Mouse (Mus musculus): ENCODE results near the gene Kcnh7. TPM values are rescaled to one million over a fixed set of nuclear protein-coding genes. Genes with fewer than 3 reads are reported as not detected.
A peak's percentile ranks its signal among the peaks of the same experiment; 100 is the strongest.

Kcnh7 gene
- 0.57 and 0.95 TPM in 2 replicates for polyA plus RNA-seq (2015; fragmentation: Nextera tagmentation; extraction: Ambion mirVana)

DNA sequence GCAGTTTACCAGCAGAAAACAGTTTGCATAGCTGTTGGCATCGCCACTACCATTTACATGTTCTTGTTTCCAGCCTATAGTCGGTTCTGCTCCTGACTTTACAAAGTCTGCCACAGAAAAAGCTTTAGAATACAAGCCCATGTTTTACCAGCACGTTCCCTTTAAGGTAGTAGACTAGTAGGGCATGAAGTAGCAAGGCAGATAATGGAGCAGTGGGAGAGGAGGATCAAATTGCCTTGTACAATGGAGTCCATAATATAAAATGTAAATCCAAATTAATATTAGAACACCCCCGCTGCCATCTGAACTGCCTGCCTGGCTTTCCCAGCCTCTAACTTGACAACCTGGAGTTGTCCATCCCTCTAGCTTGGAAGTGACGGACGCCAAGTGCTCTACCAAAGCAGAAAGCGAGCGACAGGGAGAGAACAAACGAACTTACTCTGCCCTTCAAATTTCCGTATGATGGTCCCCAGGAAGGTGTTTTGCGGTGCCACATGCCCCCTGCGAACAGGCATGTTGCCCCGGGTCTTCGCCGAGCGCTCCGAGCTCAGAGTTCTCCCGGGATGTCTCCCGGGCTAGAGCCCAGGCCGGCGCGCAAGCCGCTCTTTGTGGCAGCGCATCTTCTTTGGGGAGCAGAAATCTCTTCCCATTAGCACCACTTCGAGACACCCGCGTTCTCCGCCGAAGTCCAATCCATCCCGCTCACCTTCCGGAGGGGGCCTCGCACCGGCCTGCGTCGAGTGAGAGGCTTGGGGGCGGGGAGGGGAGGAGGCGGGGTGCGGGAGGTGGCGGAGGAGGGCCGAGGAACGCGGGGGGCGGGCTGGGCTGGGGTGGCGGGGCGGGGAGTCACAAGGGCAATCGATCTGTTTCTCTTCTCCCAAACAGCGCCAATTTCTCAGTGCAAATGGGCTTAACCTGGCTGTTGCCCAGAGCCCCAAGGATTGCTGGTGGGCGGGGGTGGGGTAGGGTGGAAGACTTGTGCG, at the start of gene Kcnh7:
TSS of gene Kcnh7 (minus strand) at position 725 of the 983 bp plus-strand sequence.
- peak within 1 kb of the TSS; percentile 39 for H3K4me3 ChIP-seq
- peaks cover 36% of the 10 kb centered on the region for H3K27me3 ChIP-seq
- H3K9ac ChIP-seq, result 0 out of 2 replicates have a peak within 1 kb of the TSS, but pooled peaks have one; percentile 39
- no peak for ATAC-seq (ENCODE audit: low FRiP score, low read depth)
- peak within 1 kb of the TSS; percentile 79 for H3K4me2 ChIP-seq (replicated peaks)
- under 1% methylated on average over 47 of the region's 49 CpGs for WGBS
- no peaks in the 10 kb centered on the region for H3K9me3 ChIP-seq
- H3K27ac ChIP-seq, result no peak within 1 kb of the TSS
- 0 out of 2 replicates have a peak, but pooled peaks cover 6% of the 10 kb centered on the region for H3K4me1 ChIP-seq
- no peaks in the 10 kb centered on the region for H3K36me3 ChIP-seq

- Histone ChIP-seq H3K27me3 (no peaks in the 10 kb centered on the region), H3K4me1 (no peaks in the 10 kb centered on the region), H3K9me3 (no peaks in the 10 kb centered on the region), H3K4me2 (replicated peaks) (no peak overlapping the region), H3K27ac (no peak overlapping the region), H3K4me3 (no peak overlapping the region), H3K9ac (no peak overlapping the region), H3K36me3 (no peaks in the 10 kb centered on the region)
- WGBS, result 43% methylated on average over 3 of the region's 3 CpGs
- no peak for ATAC-seq (ENCODE audit: low FRiP score, low read depth)
Measured at GRCm38 (mm10) chr2:63207435-63207834, 23.3 kb upstream of the Kcnh7 start.

- Histone ChIP-seq H3K9ac (no peak overlapping the region), H3K27ac (no peak overlapping the region), H3K9me3 (no peaks in the 10 kb centered on the region), H3K4me3 (no peak overlapping the region), H3K4me1 (0 out of 2 replicates have a peak, but pooled peaks cover 6% of the 10 kb centered on the region), H3K27me3 (peaks cover 36% of the 10 kb centered on the region), H3K36me3 (no peaks in the 10 kb centered on the region), H3K4me2 (replicated peaks) (no peak overlapping the region)
- no peak for ATAC-seq (ENCODE audit: low FRiP score, low read depth)
- WGBS, result 3% methylated on average over 2 of the region's 2 CpGs
Measured at GRCm38 (mm10) chr2:63186014-63186413, 1.9 kb upstream of the Kcnh7 start.

- ATAC-seq (ENCODE audit: low FRiP score, low read depth), result no peak
- no peak overlapping the region for H3K9ac ChIP-seq
- H3K9me3 ChIP-seq, result no peaks in the 10 kb centered on the region
- no peak overlapping the region for H3K27ac ChIP-seq
- 1% methylated on average over 15 of the region's 15 CpGs for WGBS
- peaks cover 36% of the 10 kb centered on the region for H3K27me3 ChIP-seq
- H3K4me3 ChIP-seq, result peak overlapping the region; percentile 39
- H3K4me2 ChIP-seq (replicated peaks), result peak overlapping the region; percentile 79
- 0 out of 2 replicates have a peak, but pooled peaks cover 6% of the 10 kb centered on the region for H3K4me1 ChIP-seq
- H3K36me3 ChIP-seq, result no peaks in the 10 kb centered on the region
Measured at GRCm38 (mm10) chr2:63184551-63185430, 704 bp upstream of the Kcnh7 start.

GRCm38 (mm10) chr2:63153701-63154100, 30.4 kb downstream of the Kcnh7 start:
- peaks cover 6% of the 10 kb centered on the region; the same call in 1 of the 2 replicates for H3K4me1 ChIP-seq
- no peaks in the 10 kb centered on the region for H3K36me3 ChIP-seq
- no peaks in the 10 kb centered on the region for H3K9me3 ChIP-seq
- no peak overlapping the region for H3K4me2 ChIP-seq (replicated peaks)
- H3K4me3 ChIP-seq, result no peak overlapping the region
- ATAC-seq (ENCODE audit: low FRiP score, low read depth), result no peak
- H3K27ac ChIP-seq, result no peak overlapping the region
- H3K27me3 ChIP-seq, result no peaks in the 10 kb centered on the region
- no peak overlapping the region for H3K9ac ChIP-seq

DNA sequence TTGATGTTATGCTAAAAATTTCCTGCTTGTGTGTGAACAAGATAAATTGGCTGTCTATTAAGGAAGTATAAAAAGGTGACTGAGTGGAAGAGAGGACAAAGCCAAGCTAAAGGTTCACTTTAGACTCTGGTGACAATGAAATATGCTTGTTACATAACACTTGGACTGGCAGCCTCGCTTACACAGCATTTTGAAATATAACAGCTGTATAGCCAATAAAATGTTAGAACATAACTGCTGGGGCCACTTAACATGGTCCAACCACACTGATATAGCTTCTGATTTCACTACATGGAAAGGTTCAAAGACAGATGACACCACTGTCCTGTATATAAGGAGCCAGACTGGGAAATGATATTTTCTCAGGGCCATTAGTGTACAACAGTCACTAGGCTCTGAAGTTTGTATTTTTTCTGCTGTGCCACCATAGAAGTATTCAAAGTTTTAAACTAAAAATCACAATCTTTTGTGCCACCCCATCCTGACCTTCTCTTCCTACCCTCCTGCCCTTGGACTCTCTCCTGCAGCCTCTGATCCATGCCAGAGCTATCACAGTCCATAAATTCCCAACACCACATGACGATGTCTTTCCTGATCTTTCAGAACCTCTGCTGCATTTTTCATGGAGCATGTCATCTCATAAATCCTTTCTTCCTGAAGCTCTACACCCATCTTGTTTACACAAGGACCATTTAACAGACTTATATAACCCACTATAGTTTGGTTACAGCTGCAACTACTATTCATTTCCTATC, 56.1 kb downstream of the Kcnh7 start:
- no peak for ATAC-seq (ENCODE audit: low FRiP score, low read depth)
- H3K9ac ChIP-seq, result no peak overlapping the region
- no peaks in the 10 kb centered on the region for H3K9me3 ChIP-seq
- H3K27ac ChIP-seq, result no peak overlapping the region
- H3K4me3 ChIP-seq, result no peak overlapping the region
- no peaks in the 10 kb centered on the region for H3K4me1 ChIP-seq
- no peaks in the 10 kb centered on the region for H3K36me3 ChIP-seq
- no peak overlapping the region for H3K4me2 ChIP-seq (replicated peaks)
- 33% methylated on average over 2 of the region's 2 CpGs for WGBS
- H3K27me3 ChIP-seq, result no peaks in the 10 kb centered on the region

- no peak for ATAC-seq (ENCODE audit: low FRiP score, low read depth)
- 75% methylated on average over 3 of the region's 3 CpGs for WGBS
- no peaks in the 10 kb centered on the region for H3K27me3 ChIP-seq
Measured at GRCm38 (mm10) chr2:63120316-63120715, 63.8 kb downstream of the Kcnh7 start.

GRCm38 (mm10) chr2:63117209-63118193, 66.6 kb downstream of the Kcnh7 start:
- 67% methylated on average over 4 of the region's 4 CpGs for WGBS
- Histone ChIP-seq H3K4me3 (no peak overlapping the region), H3K4me2 (replicated peaks) (no peak overlapping the region), H3K9ac (no peak overlapping the region), H3K36me3 (no peaks in the 10 kb centered on the region), H3K4me1 (no peaks in the 10 kb centered on the region), H3K27ac (no peak overlapping the region), H3K27me3 (no peaks in the 10 kb centered on the region), H3K9me3 (no peaks in the 10 kb centered on the region)
- ATAC-seq (ENCODE audit: low FRiP score, low read depth), result no peak

More at GRCm38 (mm10) chr2:63120316-63120715, 63.8 kb downstream of the Kcnh7 start:
- Histone ChIP-seq H3K4me2 (replicated peaks) (no peak overlapping the region), H3K27ac (no peak overlapping the region), H3K36me3 (no peaks in the 10 kb centered on the region), H3K9me3 (no peaks in the 10 kb centered on the region), H3K4me1 (no peaks in the 10 kb centered on the region), H3K9ac (no peak overlapping the region), H3K4me3 (no peak overlapping the region)

- Histone ChIP-seq H3K4me1 (no peaks in the 10 kb centered on the region), H3K4me2 (replicated peaks) (no peak overlapping the region), H3K36me3 (no peaks in the 10 kb centered on the region), H3K9ac (no peak overlapping the region), H3K27ac (no peak overlapping the region), H3K4me3 (no peak overlapping the region), H3K9me3 (no peaks in the 10 kb centered on the region), H3K27me3 (no peaks in the 10 kb centered on the region)
- no peak for ATAC-seq (ENCODE audit: low FRiP score, low read depth)
- WGBS, result 84% methylated on average over 2 of the region's 2 CpGs
Measured at GRCm38 (mm10) chr2:63105971-63106370, 78.1 kb downstream of the Kcnh7 start.

DNA sequence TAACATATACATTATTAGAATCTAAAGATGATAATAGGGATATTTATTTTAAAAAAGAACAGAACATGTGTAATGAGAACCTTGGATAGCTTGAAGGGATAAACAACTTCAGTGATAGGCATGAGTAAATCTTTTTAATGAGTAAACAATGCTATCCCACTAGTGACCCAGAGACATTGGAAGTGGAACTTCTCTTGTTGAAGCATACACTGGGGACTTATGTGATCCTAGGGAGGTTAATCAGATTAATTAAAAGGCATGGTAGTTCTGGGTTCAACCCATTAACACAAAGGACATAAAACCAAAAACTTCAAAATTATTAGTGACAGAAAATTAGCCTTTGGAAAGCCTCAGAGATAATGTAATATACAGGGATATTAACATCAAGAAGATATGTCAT, 84.4 kb downstream of the Kcnh7 start:
- Histone ChIP-seq H3K27ac (no peak overlapping the region), H3K4me2 (replicated peaks) (no peak overlapping the region), H3K4me1 (no peaks in the 10 kb centered on the region), H3K27me3 (no peaks in the 10 kb centered on the region), H3K4me3 (no peak overlapping the region), H3K36me3 (no peaks in the 10 kb centered on the region), H3K9ac (no peak overlapping the region), H3K9me3 (no peaks in the 10 kb centered on the region)
- ATAC-seq (ENCODE audit: low FRiP score, low read depth), result no peak

DNA sequence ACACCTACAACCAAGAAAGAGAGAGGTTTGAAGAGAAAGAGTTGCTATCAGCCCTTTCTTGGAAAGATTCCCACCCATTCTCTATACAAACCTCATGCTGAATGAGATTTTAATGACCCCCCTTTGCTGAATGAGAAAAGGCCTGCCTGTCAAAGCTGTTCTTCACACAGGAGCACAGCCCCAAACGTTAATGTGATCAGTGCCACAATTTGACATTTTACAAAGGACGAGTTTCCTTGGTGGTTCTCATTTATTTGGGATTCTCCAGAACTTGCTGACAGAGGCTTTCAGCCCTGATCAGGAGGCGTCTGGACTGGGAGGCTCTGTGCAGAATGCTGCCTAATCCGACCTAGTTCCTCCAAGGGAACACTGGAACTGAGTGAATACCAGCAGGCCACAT, 92.3 kb downstream of the Kcnh7 start:
- H3K4me1 ChIP-seq, result no peaks in the 10 kb centered on the region
- ATAC-seq (ENCODE audit: low FRiP score, low read depth), result no peak

More for the DNA sequence above, 92.3 kb downstream of the Kcnh7 start:
- Histone ChIP-seq H3K4me2 (replicated peaks) (no peak overlapping the region), H3K27me3 (no peaks in the 10 kb centered on the region), H3K27ac (no peak overlapping the region), H3K36me3 (no peaks in the 10 kb centered on the region), H3K4me3 (no peak overlapping the region), H3K9me3 (no peaks in the 10 kb centered on the region), H3K9ac (no peak overlapping the region)
- WGBS, result 59% methylated on average over 4 of the region's 4 CpGs

All from limb, embryonic 13.5 days (tissue).